Mouse (Mus musculus) myocyte (in vitro differentiated cells): ENCODE measurements around the gene Mvb12b.

Experiments
- CEBPB ChIP-seq: IDR thresholded peaks from 2 replicates; pipeline ENCODE4 v1.6.1; 2011; ENCODE audit warnings: mild to moderate bottlenecking, moderate library complexity; ENCODE audit not compliant: poor library complexity, insufficient read depth, severe bottlenecking
- MAX ChIP-seq: IDR thresholded peaks from one replicate; pipeline ENCODE4 v1.6.1; 2011; ENCODE audit warnings: low read depth, mild to moderate bottlenecking, control low read depth
- MYOG ChIP-seq, 3 experiments: IDR thresholded peaks; one replicate each; pipeline ENCODE4 v1.6.1; 2011; ENCODE audit warnings: control low read depth in 2 of 3, low read depth in 2 of 3, mild to moderate bottlenecking in 2 of 3; ENCODE audit not compliant: insufficient read length in 2 of 3, control insufficient read depth in 1 of 3, insufficient read depth in 1 of 3
- POLR2A ChIP-seq: IDR thresholded peaks from one replicate; pipeline ENCODE4 v1.6.1; 2011; ENCODE audit warnings: low read depth, mild to moderate bottlenecking, control low read depth, moderate library complexity; ENCODE audit not compliant: insufficient read length
- POLR2AphosphoS2 ChIP-seq: IDR thresholded peaks from one replicate; pipeline ENCODE4 v1.6.1; 2011; ENCODE audit warnings: low read depth, control low read depth; ENCODE audit not compliant: insufficient read length
- TCF12 ChIP-seq: IDR thresholded peaks from one replicate; pipeline ENCODE4 v1.6.1; 2011; ENCODE audit warnings: mild to moderate bottlenecking, control low read depth; ENCODE audit not compliant: poor library complexity, insufficient read depth, severe bottlenecking
- TCF3 ChIP-seq: IDR thresholded peaks from one replicate; pipeline ENCODE4 v1.6.1; 2011; ENCODE audit warnings: low read depth, control low read depth; ENCODE audit not compliant: insufficient read length
- USF1 ChIP-seq: IDR thresholded peaks from one replicate; pipeline ENCODE4 v1.6.1; 2011; ENCODE audit warnings: low read depth, mild to moderate bottlenecking, control low read depth, moderate library complexity

DNA sequence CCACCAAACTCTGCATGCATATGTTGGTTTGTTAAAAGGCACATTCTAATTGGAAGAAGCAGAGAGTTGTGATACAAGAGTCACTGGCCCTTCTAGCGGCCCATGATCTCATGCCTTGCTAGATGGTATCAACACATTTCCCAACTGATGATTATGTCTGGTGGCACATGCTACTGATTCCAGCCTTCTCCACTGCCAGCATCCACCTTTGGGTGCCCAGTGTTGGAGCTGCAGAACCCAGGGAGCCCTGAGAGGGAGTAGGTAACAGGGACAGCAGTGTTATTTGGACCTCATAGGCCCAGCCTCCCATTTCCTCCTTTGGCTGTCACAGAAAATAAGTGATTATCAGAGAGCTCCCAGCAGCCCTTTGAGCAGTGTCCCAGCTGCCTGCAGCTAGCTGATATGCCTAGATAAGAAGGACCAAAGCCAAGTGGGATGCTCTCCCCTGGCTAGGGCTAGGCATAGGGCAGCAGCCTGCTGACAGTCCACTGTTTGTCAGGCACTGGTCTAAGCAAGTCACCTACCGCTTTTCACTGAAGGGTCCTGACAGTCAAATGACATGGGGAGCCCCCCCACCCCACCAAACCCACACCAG, 44.7 kb downstream of the Mvb12b start:
- no peak for TF ChIP-seq POLR2A
- TF ChIP-seq TCF3: no peak
- no peak for TF ChIP-seq MYOG (IDR thresholded peaks at IDR 0.05; ENCODE audit: control insufficient read depth in 1 of 3, insufficient read depth in 1 of 3, insufficient read length in 2 of 3, low read depth in 2 of 3)
- TF ChIP-seq CEBPB: no peak
- no peak for TF ChIP-seq POLR2AphosphoS2
- TF ChIP-seq MAX: no peak
- no peak for TF ChIP-seq TCF12
- no peak for TF ChIP-seq USF1
